In genomic region chr17:49756862-49757261, GRCm38 (mm10) we compare ENCODE assay signal across 9 mouse cellular contexts.
DNase-seq lines count a peak whose midpoint lies in the region; ATAC-seq and TF ChIP-seq lines count a peak whose summit lies in the region.
"Had no signal": no experiment of that assay in that cellular context is flagged by ENCODE, and none has a peak within 500 bp of the region (broad histone marks: within the 10 kb centered on the region; RNA-seq: fewer than 3 reads in every experiment).

No protein-coding gene starts in this region.

- no peak overlapping the region for H3K4me3 ChIP-seq in forebrain, postnatal 0 days (ENCODE audit: low read depth, low read length)
- no peak overlapping the region for H3K4me3 ChIP-seq in forebrain, embryonic 10.5 days
- no peak overlapping the region for H3K4me3 ChIP-seq in liver, embryonic 12.5 days
- no peak overlapping the region for H3K4me3 ChIP-seq in heart, embryonic 15.5 days
- H3K4me3 ChIP-seq: midbrain, embryonic 10.5 days had no signal

- ATAC-seq in forebrain, postnatal 0 days, result peak; percentile 81
- no peak for ATAC-seq in liver, embryonic 12.5 days
- peak; percentile 67; the same call in 1 of the 2 replicates for ATAC-seq in heart, embryonic 15.5 days (replicated peaks; ENCODE audit: insufficient number of reproducible peaks, insufficient read depth, low FRiP score, low read depth)
- no peak for ATAC-seq in inflammation-experienced regulatory T-cells, adult 6 months

- no peaks in the 10 kb centered on the region for H3K27me3 ChIP-seq in forebrain, postnatal 0 days (ENCODE audit: insufficient read depth, low read length)
- H3K27me3 ChIP-seq in forebrain, embryonic 10.5 days (ENCODE audit: poor library complexity, severe bottlenecking), result 0 out of 2 replicates have a peak, but pooled peaks cover under 1% of the 10 kb centered on the region
- no peaks in the 10 kb centered on the region for H3K27me3 ChIP-seq in liver, embryonic 12.5 days (replicated peaks)
- H3K27me3 ChIP-seq in heart, embryonic 15.5 days, result no peaks in the 10 kb centered on the region

- H3K36me3 ChIP-seq in forebrain, postnatal 0 days (ENCODE audit: insufficient read depth), result no peaks in the 10 kb centered on the region
- H3K36me3 ChIP-seq in forebrain, embryonic 10.5 days (replicated peaks), result no peaks in the 10 kb centered on the region
- H3K36me3 ChIP-seq in liver, embryonic 12.5 days, result no peaks in the 10 kb centered on the region
- no peaks in the 10 kb centered on the region for H3K36me3 ChIP-seq in heart, embryonic 15.5 days
- H3K36me3 ChIP-seq: midbrain, embryonic 10.5 days had no signal

- H3K9ac ChIP-seq in forebrain, postnatal 0 days, result no peak overlapping the region
- H3K9ac ChIP-seq in liver, embryonic 12.5 days, result no peak overlapping the region
- no peak overlapping the region for H3K9ac ChIP-seq in heart, embryonic 15.5 days

- TF ChIP-seq CTCF in forebrain, postnatal 0 days (IDR thresholded peaks at IDR 0.05; ENCODE audit: low read depth), result no peak

- no peak for DNase-seq in forebrain, postnatal 0 days
- DNase-seq in forebrain, embryonic 10.5 days (ENCODE audit: extremely low spot score, low spot score), result no peak
- peak; percentile 31 for DNase-seq in liver
- peak; percentile 36 for DNase-seq in ovary, postnatal 36 days (ENCODE audit: low spot score)
- no peak for DNase-seq in frontal cortex, postnatal 25 days (ENCODE audit: low spot score in 2 of 2)

- WGBS in forebrain, postnatal 0 days, result 75% methylated on average over 19 of the region's 19 CpGs
- 94% methylated on average over 19 of the region's 19 CpGs for WGBS in forebrain, embryonic 10.5 days
- WGBS in liver, embryonic 12.5 days (ENCODE audit: insufficient replicate concordance), result 76% methylated on average over 19 of the region's 19 CpGs
- 66% methylated on average over 19 of the region's 19 CpGs for WGBS in heart, embryonic 15.5 days

- no peaks in the 10 kb centered on the region for H3K4me1 ChIP-seq in forebrain, postnatal 0 days (ENCODE audit: insufficient read depth)
- H3K4me1 ChIP-seq in forebrain, embryonic 10.5 days, result peaks cover 7% of the 10 kb centered on the region
- no peaks in the 10 kb centered on the region for H3K4me1 ChIP-seq in liver, embryonic 12.5 days
- peaks cover 10% of the 10 kb centered on the region for H3K4me1 ChIP-seq in heart, embryonic 15.5 days (replicated peaks)
- H3K4me1 ChIP-seq: midbrain, embryonic 10.5 days had no signal

- H3K27ac ChIP-seq in forebrain, postnatal 0 days (ENCODE audit: low read depth, low read length), result no peak overlapping the region
- H3K27ac ChIP-seq in forebrain, embryonic 10.5 days, result no peak overlapping the region
- H3K27ac ChIP-seq in liver, embryonic 12.5 days, result no peak overlapping the region
- 0 out of 2 replicates have a peak overlapping the region, but pooled peaks have one; percentile 2 for H3K27ac ChIP-seq in heart, embryonic 15.5 days
- H3K27ac ChIP-seq: midbrain, embryonic 10.5 days had no signal

- 0 out of 2 replicates have a peak, but pooled peaks cover 3% of the 10 kb centered on the region for H3K9me3 ChIP-seq in forebrain, postnatal 0 days (ENCODE audit: low read length)
- no peaks in the 10 kb centered on the region for H3K9me3 ChIP-seq in forebrain, embryonic 10.5 days
- no peaks in the 10 kb centered on the region for H3K9me3 ChIP-seq in liver, embryonic 12.5 days (replicated peaks)
- H3K9me3 ChIP-seq in heart, embryonic 15.5 days (replicated peaks), result no peaks in the 10 kb centered on the region
- H3K9me3 ChIP-seq: midbrain, embryonic 10.5 days had no signal

- no peak overlapping the region for H3K4me2 ChIP-seq in forebrain, postnatal 0 days (ENCODE audit: low read depth)
- H3K4me2 ChIP-seq in liver, embryonic 12.5 days, result no peak overlapping the region
- H3K4me2 ChIP-seq in heart, embryonic 15.5 days, result no peak overlapping the region

Comparison
In these comparisons a context has a peak if more than half of its experiments do, and no peak if none do; other contexts are left out.
1. ATAC-seq: peak in forebrain, postnatal 0 days (single experiment) and heart, embryonic 15.5 days (single experiment); none in liver, embryonic 12.5 days (single experiment) and inflammation-experienced regulatory T-cells, adult 6 months (single experiment).
2. DNase-seq: peak in liver (single experiment) and ovary, postnatal 36 days (single experiment); none in forebrain, postnatal 0 days (single experiment), forebrain, embryonic 10.5 days (single experiment) and frontal cortex, postnatal 25 days (0 of 2).